Mouse (Mus musculus) erythroblast, embryonic 14.5 days (primary cell): ENCODE data around the gene Ugt1a5.

Experiments
- GATA1 ChIP-seq: IDR thresholded peaks from 2 replicates; pipeline ENCODE4 v1.6.1; 2012; ENCODE audit warnings: low read length, inconsistent platforms, mixed read lengths
- TAL1 ChIP-seq: IDR thresholded peaks from 3 replicates; pipeline ENCODE4 v1.6.1; 2012; ENCODE audit warnings: low read length, inconsistent platforms, mixed read lengths

- TF ChIP-seq GATA1 (no peak), TAL1 (no peak)
These were observed 54.5 kb downstream of the Ugt1a5 start for GRCm38 (mm10) chr1:88220336-88220735.
